22 mouse cellular contexts compared by ENCODE assay signal in the genomic region with DNA sequence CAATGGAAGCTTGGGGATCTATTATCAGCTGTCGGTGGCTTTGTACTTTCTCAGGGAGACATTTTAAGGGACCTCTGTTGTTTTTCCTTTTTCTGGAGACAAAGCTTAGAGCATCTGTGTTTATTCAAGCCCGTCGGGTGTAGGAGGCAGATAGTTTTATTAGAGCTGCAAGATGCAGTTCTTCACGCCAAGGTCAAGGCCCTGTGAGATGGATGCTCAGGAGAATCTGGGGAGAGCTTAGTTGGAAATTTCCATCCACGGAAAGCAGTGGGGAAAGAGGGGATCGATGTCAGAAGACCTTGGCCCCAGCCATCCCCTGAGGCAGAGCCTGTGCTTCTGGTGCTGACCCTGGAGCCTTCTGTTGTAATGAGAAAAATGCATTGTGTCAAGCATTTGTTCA.
DNase-seq lines count a peak whose midpoint lies in the region; ATAC-seq and TF ChIP-seq lines count a peak whose summit lies in the region.
"Had no signal": no experiment of that assay in that cellular context is flagged by ENCODE, and none has a peak within 500 bp of the region (broad histone marks: within the 10 kb centered on the region; RNA-seq: fewer than 3 reads in every experiment).

No protein-coding gene starts in this region.

- H3K27ac ChIP-seq in layer of hippocampus, adult 2 months = peak overlapping the region; percentile 46; the same call in 1 of the 2 replicates
- H3K27ac ChIP-seq in hindbrain, embryonic 14.5 days = no peak overlapping the region
- H3K27ac ChIP-seq: embryonic facial prominence, embryonic 13.5 days; hindbrain, embryonic 10.5 days; left cerebral cortex, adult 2 months; limb, embryonic 13.5 days had no signal

- H3K9me3 ChIP-seq in hindbrain, embryonic 14.5 days (ENCODE audit: control insufficient read depth, low read length) = no peaks in the 10 kb centered on the region
- H3K9me3 ChIP-seq: embryonic facial prominence, embryonic 13.5 days; hindbrain, embryonic 10.5 days; limb, embryonic 13.5 days had no signal

- ATAC-seq in hindbrain, embryonic 14.5 days (ENCODE audit: low FRiP score) = no peak
- ATAC-seq: forebrain, postnatal 0 days; hindbrain, embryonic 16.5 days; midbrain, embryonic 16.5 days had no signal

- H3K4me2 ChIP-seq in hindbrain, embryonic 14.5 days (replicated peaks) = no peak overlapping the region
- H3K4me2 ChIP-seq: embryonic facial prominence, embryonic 13.5 days; limb, embryonic 13.5 days; liver, embryonic 11.5 days; midbrain, embryonic 11.5 days had no signal

- no peak overlapping the region for H3K9ac ChIP-seq in hindbrain, embryonic 14.5 days
- H3K9ac ChIP-seq: embryonic facial prominence, embryonic 13.5 days; forebrain, postnatal 0 days; limb, embryonic 13.5 days had no signal

- no peaks in the 10 kb centered on the region for H3K4me1 ChIP-seq in hindbrain, embryonic 14.5 days (replicated peaks; ENCODE audit: control insufficient read depth, insufficient read depth, low read length)
- H3K4me1 ChIP-seq: embryonic facial prominence, embryonic 13.5 days had no signal

- 66% methylated on average over 6 of the region's 6 CpGs for WGBS in hindbrain, embryonic 14.5 days

- no peak for TF ChIP-seq CTCF in layer of hippocampus, adult 2 months (conservative IDR thresholded peaks at IDR 0.05)

- peak; percentile 12 to 27 for DNase-seq in adrenal gland, adult (ENCODE audit: inconsistent age in 2 of 2, low spot score in 1 of 2)
- DNase-seq in adrenal gland, adult 8-10 months = no peak
- no peak for DNase-seq in layer of hippocampus, adult 2 months (ENCODE audit: low spot score in 2 of 2)
- DNase-seq in layer of hippocampus, adult 18-20 months (ENCODE audit: low spot score in 2 of 2) = no peak
- DNase-seq in kidney, postnatal 25 days = peak; percentile 18 to 53
- DNase-seq in hindbrain, embryonic 14.5 days (ENCODE audit: low spot score) = no peak
- no peak for DNase-seq in MN1 (ENCODE audit: low spot score)
- DNase-seq: adrenal gland, postnatal 25 days; cerebellum, adult 18-20 months; cerebellum, postnatal 10 days; forebrain, postnatal 0 days; heart, postnatal 14 days; lung, postnatal 36 days had no signal

- H3K36me3 ChIP-seq in hindbrain, embryonic 14.5 days (replicated peaks; ENCODE audit: control insufficient read depth, insufficient read depth) = no peaks in the 10 kb centered on the region
- H3K36me3 ChIP-seq: embryonic facial prominence, embryonic 13.5 days; hindbrain, embryonic 10.5 days; limb, embryonic 13.5 days had no signal

- H3K4me3 ChIP-seq in layer of hippocampus, adult 2 months = no peak overlapping the region
- H3K4me3 ChIP-seq in hindbrain, embryonic 14.5 days (replicated peaks; ENCODE audit: low read length) = no peak overlapping the region
- H3K4me3 ChIP-seq: embryonic facial prominence, embryonic 13.5 days; hindbrain, embryonic 10.5 days; left cerebral cortex, adult 2 months; limb, embryonic 13.5 days had no signal

- no peaks in the 10 kb centered on the region for H3K27me3 ChIP-seq in hindbrain, embryonic 14.5 days (ENCODE audit: control insufficient read depth, insufficient read depth, low read length)
- H3K27me3 ChIP-seq: CH12.LX; embryonic facial prominence, embryonic 13.5 days; limb, embryonic 13.5 days had no signal

Comparison
In these comparisons a context has a peak if more than half of its experiments do, and no peak if none do; other contexts are left out.
1. DNase-seq: peak in adrenal gland, adult (2 of 2) and kidney, postnatal 25 days (2 of 2); none in adrenal gland, adult 8-10 months (single experiment), layer of hippocampus, adult 2 months (0 of 2), layer of hippocampus, adult 18-20 months (0 of 2), hindbrain, embryonic 14.5 days (single experiment) and MN1 (single experiment).